Mouse (Mus musculus) heart, adult 9 months (tissue): ENCODE measurements around the gene Tnpo3.
"Not testable (repeated sequence)": the region's sequence is repeated elsewhere in the genome, so short reads cannot be mapped to it uniquely, and the experiment has no call there.

Source experiments
- DNase-seq, 2 experiments: peaks; one replicate each; pipeline ENCODE4 v3.0.0; 2022; ENCODE audit warnings: low spot score in 2 of 2

The Tnpo3 gene

DNA sequence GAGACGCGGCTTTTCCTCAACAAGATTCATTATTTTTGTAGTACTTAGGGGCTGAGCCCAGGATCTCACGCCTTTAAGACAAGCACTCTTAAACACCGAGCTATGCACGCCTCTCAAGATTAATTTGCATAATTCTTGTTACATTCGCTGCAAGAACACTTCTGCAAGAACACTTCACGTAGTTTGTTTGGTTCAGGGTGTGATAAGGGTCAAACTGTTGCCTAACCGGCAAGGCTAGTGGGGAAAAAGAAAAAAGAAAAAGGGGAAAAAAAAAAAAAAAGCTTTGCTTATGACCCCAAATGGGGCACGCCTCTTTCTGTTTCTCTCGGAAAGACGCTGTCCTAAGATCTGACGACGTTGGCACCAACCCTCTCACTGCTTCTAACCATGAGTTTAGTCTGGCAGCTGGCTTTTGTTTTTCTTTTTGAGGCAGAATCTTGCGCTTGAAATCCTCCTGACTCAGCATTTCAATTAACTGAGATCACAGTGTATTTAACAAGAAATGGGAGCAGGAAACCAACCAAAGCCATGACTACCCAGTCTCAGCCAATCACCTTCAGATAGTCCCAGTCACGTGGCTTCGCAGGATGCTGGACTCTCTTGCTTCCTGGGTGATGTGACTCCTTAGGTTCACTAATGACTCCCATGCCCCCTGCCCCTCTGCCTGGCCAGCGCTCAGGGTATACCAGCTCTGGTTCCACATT lies 11.3 kb upstream of the Tnpo3 start:
- no peak for DNase-seq

DNA sequence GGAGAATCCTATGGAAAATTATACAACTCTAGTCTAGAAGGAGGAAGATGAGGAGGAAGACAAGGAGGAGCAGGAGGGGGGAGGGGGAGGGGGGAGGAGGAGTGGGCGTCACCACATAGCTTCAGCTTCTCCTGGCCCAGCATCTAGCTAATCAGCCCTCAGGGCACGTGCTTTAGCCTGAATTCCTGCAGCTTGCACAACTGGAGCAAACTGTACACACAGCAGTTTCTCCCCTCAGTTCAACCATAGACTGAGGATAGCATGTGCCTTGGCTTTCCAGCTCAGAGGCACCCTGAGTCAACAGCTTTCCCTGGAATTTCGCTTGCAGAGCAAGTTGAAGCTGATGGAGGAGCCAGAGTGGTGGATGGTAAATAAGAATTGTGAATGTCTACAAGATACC lies 10.5 kb upstream of the Tnpo3 start:
- DNase-seq: no peak

DNA sequence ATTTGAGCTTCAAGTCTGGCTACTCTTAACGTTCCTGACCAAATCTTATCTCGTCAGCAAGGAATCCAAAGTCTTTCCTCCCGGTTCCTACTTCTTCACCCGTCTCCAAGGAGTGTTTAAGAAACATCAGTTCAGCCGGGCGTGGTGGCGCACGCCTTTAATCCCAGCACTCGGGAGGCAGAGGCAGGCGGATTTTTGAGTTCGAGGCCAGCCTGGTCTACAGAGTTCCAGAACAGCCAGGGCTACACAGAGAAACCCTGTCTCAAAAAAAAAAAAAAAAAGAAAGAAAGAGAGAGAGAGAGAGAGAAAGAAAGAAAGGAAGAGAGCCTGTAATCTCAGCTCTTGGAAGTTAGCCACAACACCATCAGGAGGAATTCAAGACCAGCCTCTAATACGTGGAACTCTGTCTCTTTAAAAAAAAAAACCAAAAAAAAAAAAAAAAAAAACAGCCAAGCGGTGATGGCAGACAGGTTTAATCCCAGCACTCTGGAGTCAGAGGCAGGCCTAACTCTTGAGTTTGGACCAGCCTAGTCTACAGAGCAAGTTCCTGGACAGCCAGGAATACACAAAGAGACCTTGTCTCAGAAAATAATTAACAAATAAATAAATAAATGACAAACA lies 443 bp upstream of the Tnpo3 start:
- not testable (repeated sequence) for DNase-seq

DNA sequence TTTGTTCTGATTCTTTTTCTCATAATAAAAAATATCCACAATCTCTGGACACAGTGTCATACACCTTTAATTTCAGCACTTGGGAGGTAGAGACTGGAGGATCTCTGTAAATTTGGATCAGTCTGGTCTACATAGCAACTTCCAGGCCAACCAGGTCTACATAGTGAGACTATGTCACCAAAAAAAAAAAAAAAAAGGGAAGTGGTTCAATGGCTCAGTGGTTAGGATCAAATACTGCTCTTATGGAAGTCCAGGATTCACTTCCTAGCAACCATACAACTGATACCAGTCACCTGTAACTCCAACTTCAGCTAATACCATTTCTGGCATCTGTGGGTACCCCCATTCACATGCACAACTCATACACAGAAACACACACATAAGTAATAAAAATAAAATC lies 9.5 kb downstream of the Tnpo3 start:
- DNase-seq: no peak

- no peak for DNase-seq
Measured at GRCm38 (mm10) chr6:29595656-29596055, 14.0 kb downstream of the Tnpo3 start.

DNA sequence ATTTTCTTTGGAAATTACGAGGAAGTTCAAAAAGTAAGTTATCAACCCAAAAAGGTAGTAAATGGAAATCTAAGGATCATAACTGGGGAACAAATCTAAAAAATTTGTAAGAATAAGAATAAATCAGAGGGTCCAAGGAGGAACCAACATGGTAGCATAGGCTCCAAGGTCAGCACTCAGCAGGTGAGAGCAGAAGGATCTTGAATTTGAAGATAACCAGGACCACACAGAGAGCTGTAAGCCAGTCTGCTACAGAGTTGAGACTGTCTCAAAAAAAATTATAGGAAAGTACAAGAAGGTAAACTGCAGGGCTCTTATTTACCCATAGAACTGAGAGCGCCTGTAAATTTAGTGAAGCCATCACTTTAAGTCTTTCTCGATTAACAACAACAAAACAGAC lies 28.5 kb downstream of the Tnpo3 start:
- no peak for DNase-seq

DNA sequence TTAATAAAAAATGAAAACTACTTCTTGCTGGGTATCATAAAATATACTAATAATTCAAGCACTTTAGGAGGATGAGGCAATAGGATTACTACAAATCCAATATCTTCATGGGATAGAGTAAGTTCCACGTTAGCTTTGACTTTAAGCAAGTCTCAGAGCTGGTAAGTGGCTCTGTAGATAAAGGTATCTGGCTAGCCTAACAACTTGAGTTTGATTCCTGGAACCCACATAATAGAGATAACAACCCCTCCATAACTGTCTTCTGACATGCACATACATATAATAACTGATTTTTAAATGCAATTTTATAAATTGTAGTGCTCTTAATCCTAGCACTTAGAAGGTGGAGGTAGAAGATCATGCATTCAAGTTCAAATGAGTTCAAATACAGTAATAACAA lies 28.9 kb downstream of the Tnpo3 start:
- DNase-seq: no peak

DNA sequence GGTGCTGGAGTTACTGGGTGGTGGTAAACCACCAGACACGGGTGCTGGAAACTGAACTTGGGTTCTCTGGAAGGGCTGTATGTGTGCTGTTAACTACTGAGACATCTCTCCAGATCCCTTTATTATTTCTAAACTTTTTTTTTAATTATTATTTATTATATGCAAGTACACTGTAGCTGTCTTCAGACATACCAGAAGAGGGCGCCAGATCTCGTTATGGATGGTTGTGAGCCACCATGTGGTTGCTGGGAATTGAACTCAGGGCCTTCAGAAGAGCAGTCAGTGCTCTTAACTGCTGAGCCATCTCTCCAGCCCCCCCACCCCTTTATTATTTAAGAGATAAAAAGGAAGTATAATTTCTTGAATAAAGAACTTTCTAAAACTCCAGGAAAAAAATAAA lies 33.3 kb downstream of the Tnpo3 start:
- not testable (repeated sequence) for DNase-seq

DNA sequence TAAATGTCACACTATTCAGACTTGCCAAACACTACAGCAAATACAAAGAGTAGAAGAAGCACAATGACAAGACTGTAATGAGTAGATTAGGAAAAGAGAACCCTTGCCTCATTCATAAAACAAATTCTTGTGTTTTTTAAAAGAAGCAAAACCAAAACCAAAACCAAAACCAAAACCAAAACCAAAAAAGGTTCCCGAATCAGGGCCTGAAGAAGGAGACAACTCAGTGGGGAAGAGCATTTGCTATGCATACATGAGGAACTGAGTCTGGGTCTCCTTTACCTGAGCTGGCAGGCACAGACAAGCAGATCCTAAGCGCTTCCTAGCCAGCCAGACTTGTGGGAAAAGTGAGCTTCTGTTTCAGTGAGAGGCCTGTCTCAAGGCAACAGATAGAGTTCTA lies 52.6 kb downstream of the Tnpo3 start:
- no peak for DNase-seq

GRCm38 (mm10) chr6:29552526-29552925 lies 57.2 kb downstream of the Tnpo3 start:
- DNase-seq: no peak

DNA sequence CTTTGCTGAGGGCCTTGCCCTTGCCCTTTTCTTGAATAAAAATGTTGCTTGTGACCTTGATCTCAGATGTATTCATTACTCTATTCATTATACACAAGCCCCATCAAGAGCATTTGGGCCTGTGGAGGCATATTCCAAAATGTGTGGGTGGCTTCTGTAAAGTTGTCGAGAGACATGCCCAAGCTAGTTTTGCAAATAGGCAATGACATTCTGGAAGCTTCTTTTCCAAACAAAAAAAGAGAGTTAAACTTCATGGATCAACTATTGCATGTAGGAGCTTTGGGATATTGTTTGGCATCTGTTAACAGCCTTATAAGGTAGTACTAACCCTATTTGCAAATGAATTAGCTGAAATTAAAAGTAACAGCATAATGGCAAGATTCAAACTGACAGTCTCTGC lies 61.6 kb downstream of the Tnpo3 start:
- no peak for DNase-seq

- no peak for DNase-seq
Measured at GRCm38 (mm10) chr6:29547582-29547981, 62.1 kb downstream of the Tnpo3 start.

GRCm38 (mm10) chr6:29545611-29546010 lies 64.1 kb downstream of the Tnpo3 start:
- DNase-seq: no peak

- DNase-seq: no peak
Measured at GRCm38 (mm10) chr6:29540956-29541355, 68.7 kb downstream of the Tnpo3 start.

GRCm38 (mm10) chr6:29540223-29540622 lies 69.5 kb downstream of the Tnpo3 start:
- no peak for DNase-seq

GRCm38 (mm10) chr6:29539502-29539901 lies 70.2 kb downstream of the Tnpo3 start:
- DNase-seq: no peak

DNA sequence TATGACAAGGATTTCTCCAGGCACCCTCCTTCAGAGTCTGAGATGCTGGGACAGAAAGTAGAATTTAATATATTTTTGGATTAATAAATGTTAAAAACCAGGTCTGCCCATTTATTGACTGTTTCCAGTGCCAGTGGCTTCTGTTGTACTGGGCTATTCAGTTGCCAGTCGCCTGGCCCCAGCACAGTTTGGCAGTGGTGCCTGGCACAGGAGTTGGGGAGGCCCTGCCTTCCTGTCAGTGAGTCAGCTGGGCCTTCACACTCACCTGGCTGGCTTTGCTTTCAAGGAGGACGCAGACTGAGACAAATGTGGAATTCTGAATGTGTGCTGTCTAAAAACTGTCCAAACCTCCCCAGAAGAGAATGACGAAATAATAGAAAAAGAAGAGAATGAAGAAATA lies 72.5 kb downstream of the Tnpo3 start:
- no peak for DNase-seq

- peak in 1 of 2 experiments; percentile 39 for DNase-seq
Measured at GRCm38 (mm10) chr6:29536651-29537193, 73.0 kb downstream of the Tnpo3 start.

GRCm38 (mm10) chr6:29535316-29535715 lies 74.4 kb downstream of the Tnpo3 start:
- no peak for DNase-seq

DNA sequence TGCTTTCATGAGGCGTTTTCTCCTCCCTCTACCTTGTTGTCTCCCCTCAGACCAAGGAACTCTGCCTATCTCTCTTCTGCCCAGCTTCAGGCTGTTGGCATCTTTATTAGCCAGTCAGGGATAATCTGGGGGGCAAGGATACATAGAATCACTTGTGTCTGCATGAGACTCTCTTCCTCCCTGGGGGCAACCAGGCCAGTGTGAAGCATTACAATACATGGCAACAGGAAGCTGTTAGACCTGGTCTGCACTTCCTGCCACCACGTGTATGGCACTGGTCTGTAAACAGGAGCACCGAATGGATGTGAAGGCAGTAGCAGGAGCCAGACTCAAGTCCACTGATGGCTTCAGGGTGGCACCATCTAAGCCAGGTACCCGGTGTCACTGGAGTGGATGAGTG lies 79.6 kb downstream of the Tnpo3 start:
- no peak for DNase-seq

DNA sequence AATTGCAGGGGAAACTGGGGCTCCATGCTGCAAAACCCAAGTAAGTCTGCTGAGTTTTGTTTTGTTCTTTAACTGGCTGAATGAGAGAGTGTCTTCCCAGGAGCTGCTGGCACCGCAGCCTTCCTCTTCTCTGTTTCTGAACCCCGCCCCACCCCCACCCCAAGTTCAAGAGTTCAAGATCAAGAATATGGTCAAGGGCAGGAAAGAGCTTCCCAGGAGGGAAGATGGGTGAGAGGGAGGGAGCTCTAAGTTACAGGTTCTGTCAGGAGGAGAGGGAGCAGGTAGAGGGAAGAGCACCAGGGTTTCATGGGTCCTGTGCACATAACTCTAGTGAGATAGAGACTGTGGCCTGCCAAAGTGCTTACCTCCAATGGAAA lies 80.3 kb downstream of the Tnpo3 start:
- DNase-seq: no peak

DNA sequence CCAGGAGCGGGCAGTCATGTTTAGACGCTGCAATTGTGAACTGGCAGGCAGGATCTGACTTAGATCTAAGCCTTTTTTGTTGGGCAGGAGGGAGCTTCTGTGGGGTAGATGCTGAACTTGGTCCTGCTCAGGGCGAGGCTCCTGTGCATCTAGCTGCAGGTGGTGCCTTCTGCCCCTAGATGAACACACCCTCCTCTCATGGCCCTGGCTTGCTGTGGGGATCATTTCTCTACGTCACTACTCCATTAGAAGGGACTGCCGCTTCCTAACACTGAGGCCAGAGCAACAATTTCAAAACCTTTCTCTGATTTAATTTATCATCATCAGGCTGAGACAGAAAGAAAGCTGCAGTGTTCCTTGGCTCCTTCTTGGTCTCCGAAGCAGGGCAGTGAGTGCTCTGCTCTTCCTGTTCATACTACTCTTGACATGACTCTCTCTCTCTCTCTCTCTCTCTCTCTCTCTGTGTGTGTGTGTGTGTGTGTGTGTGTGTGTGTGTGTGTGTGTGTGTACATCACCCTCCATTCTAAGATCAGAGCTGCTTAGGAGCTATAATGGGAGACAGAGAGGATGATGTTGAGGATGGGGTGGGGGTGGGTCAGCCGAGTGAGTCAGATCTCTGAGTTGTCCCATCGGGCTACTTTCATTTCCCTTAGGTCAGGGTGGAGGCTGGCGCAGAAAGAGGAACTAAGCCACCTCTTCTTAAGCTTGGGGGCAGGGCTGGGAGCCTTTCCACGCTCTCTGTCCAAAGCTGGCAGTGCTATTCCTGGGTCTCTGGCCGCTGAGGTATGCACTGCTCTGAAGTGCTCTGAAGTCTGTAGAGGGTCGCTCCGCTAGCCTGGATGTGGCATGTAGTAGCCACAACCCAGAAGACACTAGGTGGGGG lies 80.9 kb downstream of the Tnpo3 start:
- DNase-seq: peak in 1 of 2 experiments; percentile 41

GRCm38 (mm10) chr6:29528165-29528505 lies 81.6 kb downstream of the Tnpo3 start:
- DNase-seq: no peak
